Mouse (Mus musculus) limb, embryonic 12.5 days (tissue): ENCODE measurements at regions not wholly inside any gene's neighbourhood (a gene's known extent, or its start where the extent isn't known, plus 50 kb on each side); places are given as distances from the start of the nearest gene placed in this dataset.
"Not testable (repeated sequence)": the region's sequence is repeated elsewhere in the genome, so short reads cannot be mapped to it uniquely, and the experiment has no call there.

ENCODE experiments used
- ATAC-seq: fragments of 200-750 bp; cut with Nextera tagmentation; 2 replicates; pipeline ENCODE4 v1.8.0; 2017; ENCODE audit warnings: low read depth, moderate TSS enrichment; ENCODE audit not compliant: insufficient number of reproducible peaks, insufficient read depth, low FRiP score, low TSS enrichment
- H3K27ac ChIP-seq: fragments of 300-500 bp; sonication (generic); 2 replicates; pipeline ENCODE4 v1.5.1; 2016; ENCODE audit warnings: mild to moderate bottlenecking, moderate library complexity
- H3K27me3 ChIP-seq: fragments of 300-500 bp; sonication (generic); 2 replicates; pipeline ENCODE4 v1.6.1; 2016; ENCODE audit warnings: mild to moderate bottlenecking, moderate library complexity
- H3K36me3 ChIP-seq: fragments of 300-500 bp; sonication (generic); 2 replicates; pipeline ENCODE4 v1.6.1; 2016; ENCODE audit warnings: mild to moderate bottlenecking, moderate library complexity
- H3K4me1 ChIP-seq: fragments of 300-500 bp; sonication (generic); replicated peaks from 2 replicates; pipeline ENCODE4 v1.6.1; 2016
- H3K4me2 ChIP-seq: fragments of 300-500 bp; sonication (generic); 2 replicates; pipeline ENCODE4 v1.6.1; 2016; ENCODE audit warnings: mild to moderate bottlenecking, moderate library complexity
- H3K4me3 ChIP-seq: fragments of 300-500 bp; sonication (generic); replicated peaks from 2 replicates; pipeline ENCODE4 v1.5.1; 2016; ENCODE audit warnings: mild to moderate bottlenecking
- H3K9ac ChIP-seq: fragments of 300-500 bp; sonication (generic); replicated peaks from 2 replicates; pipeline ENCODE4 v1.6.1; 2016; ENCODE audit warnings: mild to moderate bottlenecking, moderate library complexity
- H3K9me3 ChIP-seq: fragments of 300-500 bp; sonication (generic); 2 replicates; pipeline ENCODE4 v1.6.1; 2016; ENCODE audit warnings: mild to moderate bottlenecking, moderate library complexity
- WGBS: fragments of 180-500 bp; shearing (Covaris S2); methylation state at CpG from one replicate; pipeline ENCODE4 v1.1.7; 2016; 5-methylcytosine and 5-hydroxymethylcytosine counted together

DNA sequence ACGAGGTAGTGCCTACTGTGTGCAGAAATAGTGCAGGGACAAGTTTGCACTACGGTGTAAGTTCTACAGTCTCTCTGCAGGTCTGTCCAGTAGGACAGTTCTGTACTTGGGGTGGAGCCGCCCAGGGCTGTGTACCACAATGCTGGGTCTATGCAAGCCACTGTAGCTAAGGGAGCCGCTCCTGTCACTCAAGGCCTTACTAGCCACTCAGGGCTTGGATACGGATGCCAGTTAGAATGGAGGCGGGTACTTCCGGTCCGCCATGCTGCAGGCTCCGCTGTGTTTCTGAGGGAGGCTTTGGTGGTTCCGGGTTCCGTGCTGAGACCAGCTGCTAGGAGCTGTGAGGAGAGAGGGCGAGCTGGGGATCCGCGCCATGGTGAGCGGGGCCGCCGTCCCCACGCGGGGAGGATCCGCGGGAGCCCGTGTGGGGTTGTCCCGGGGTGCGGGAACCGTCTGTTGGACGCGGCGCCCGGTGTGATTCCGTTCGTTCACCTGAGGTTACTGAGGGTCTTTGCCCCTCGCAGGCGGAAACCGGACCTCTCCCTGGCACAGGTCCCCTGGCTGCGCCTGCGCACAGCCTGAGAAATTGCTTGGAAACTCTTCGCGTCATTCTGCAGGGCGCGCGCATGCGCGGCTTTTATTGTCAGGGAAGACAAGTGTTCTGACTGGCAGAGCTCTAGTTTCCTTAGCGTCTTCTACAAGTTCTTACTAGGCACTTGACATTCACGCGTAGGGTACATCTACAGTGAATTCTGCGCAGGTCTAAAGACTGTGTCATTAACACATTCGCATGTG, 51.0 kb upstream of the Zfp873 start:
- H3K36me3 ChIP-seq, result peaks cover 17% of the 10 kb centered on the region
- not testable (repeated sequence) for H3K27ac ChIP-seq

More for the DNA sequence above, 51.0 kb upstream of the Zfp873 start:
- Histone ChIP-seq H3K4me2 (peak overlapping the region; percentile 45), H3K9me3 (peaks cover 11% of the 10 kb centered on the region; the same call in 1 of the 2 replicates), H3K4me3 (peak overlapping the region; percentile 34)
- H3K9ac ChIP-seq, H3K27me3 ChIP-seq, H3K4me1 ChIP-seq: not testable (repeated sequence)
- ATAC-seq, result peak; percentile 100
- 2% methylated on average over 12 of the region's 48 CpGs for WGBS
